Mouse (Mus musculus) thymus, postnatal 0 days (tissue): ENCODE data around the gene Slc22a13. TPM values are rescaled to one million over a fixed set of nuclear protein-coding genes. Genes with fewer than 3 reads are reported as not detected.

Source experiments
- polyA plus RNA-seq: library from polyadenylated mRNA; unstranded; fragments of >200 nt; fragmentation: Nextera tagmentation; extraction: Ambion mirVana; gene quantifications from 2 replicates; pipeline ENCODE4 v1.2.1, GENCODE M21; 2015

Slc22a13 gene
- polyA plus RNA-seq, 1 experiment from 2014 or later: not detected

Other genes with a start within 250 kb of the Slc22a13 start
- 5.9 and 8.0 TPM in 2 replicates for gene Vill, start 156.3 kb downstream of the Slc22a13 start, polyA plus RNA-seq
- 16.6 and 17.2 TPM in 2 replicates for gene Plcd1, start 115.6 kb downstream of the Slc22a13 start, polyA plus RNA-seq
- gene Dlec1, start 106.6 kb downstream of the Slc22a13 start, polyA plus RNA-seq: 0.13 and 0.46 TPM in 2 replicates
- gene Acaa1b, start 52.0 kb downstream of the Slc22a13 start, polyA plus RNA-seq: 5.4 and 5.5 TPM in 2 replicates
- gene Gm47289, start 49.9 kb downstream of the Slc22a13 start, polyA plus RNA-seq: not detected in 2 replicates
- gene Oxsr1, start 113.3 kb upstream of the Slc22a13 start, polyA plus RNA-seq: 9.3 and 11.7 TPM in 2 replicates
- gene Acaa1a, start 130.6 kb upstream of the Slc22a13 start, polyA plus RNA-seq: 79.2 and 83.3 TPM in 2 replicates
- 34.3 and 34.4 TPM in 2 replicates for gene Myd88, start 132.3 kb upstream of the Slc22a13 start, polyA plus RNA-seq
- 0.99 and 1.5 TPM in 2 replicates for gene Xylb, start 148.3 kb upstream of the Slc22a13 start, polyA plus RNA-seq
- 0.09 TPM in 1 of 2 replicates, not detected in the other for gene Slc22a14, start 156.5 kb upstream of the Slc22a13 start, polyA plus RNA-seq
- 3.5 and 5.6 TPM in 2 replicates for gene Acvr2b, start 193.0 kb upstream of the Slc22a13 start, polyA plus RNA-seq
- gene Exog, start 235.8 kb upstream of the Slc22a13 start, polyA plus RNA-seq: 20.9 and 21.4 TPM in 2 replicates